Mouse (Mus musculus) hindbrain, postnatal 0 days (tissue): Measurements from ENCODE around the gene Rpl27a. TPM values are rescaled to one million over a fixed set of nuclear protein-coding genes. Genes with fewer than 3 reads are reported as not detected.

ENCODE experiments used
- ATAC-seq: fragments of 200-750 bp; cut with Nextera tagmentation; 2 replicates; pipeline ENCODE4 v1.8.0; 2017; ENCODE audit warnings: mild to moderate bottlenecking, moderate TSS enrichment, moderate library complexity
- DNase-seq: peaks from one replicate; pipeline ENCODE4 v3.0.0-alpha.2; 2015; ENCODE audit warnings: low spot score
- H3K27ac ChIP-seq: fragments of 300-500 bp; sonication (generic); 2 replicates; pipeline ENCODE4 v1.5.1; 2014; ENCODE audit warnings: mild to moderate bottlenecking
- H3K27me3 ChIP-seq: fragments of 300-500 bp; sonication (generic); 2 replicates; pipeline ENCODE4 v1.6.1; 2014; ENCODE audit warnings: low read length, mixed read lengths; ENCODE audit not compliant: insufficient read depth
- H3K36me3 ChIP-seq: fragments of 300-500 bp; sonication (generic); 2 replicates; pipeline ENCODE4 v1.6.1; 2014; ENCODE audit warnings: low read length, mixed read lengths; ENCODE audit not compliant: insufficient read depth
- H3K4me1 ChIP-seq: fragments of 300-500 bp; sonication (generic); 2 replicates; pipeline ENCODE4 v1.6.1; 2014; ENCODE audit warnings: antibody characterized with exemption, low read length, mixed read lengths; ENCODE audit not compliant: insufficient read depth
- H3K4me2 ChIP-seq: fragments of 300-500 bp; sonication (generic); 2 replicates; pipeline ENCODE4 v1.6.1; 2014; ENCODE audit warnings: low read depth, mild to moderate bottlenecking, low read length, moderate library complexity, mixed read lengths
- H3K4me3 ChIP-seq: fragments of 300-500 bp; sonication (generic); 2 replicates; pipeline ENCODE4 v1.5.1; 2014; ENCODE audit warnings: low read length
- H3K9ac ChIP-seq: fragments of 300-500 bp; sonication (generic); replicated peaks from 2 replicates; pipeline ENCODE4 v1.6.1; 2014; ENCODE audit warnings: mild to moderate bottlenecking, low read length, moderate library complexity, mixed read lengths
- H3K9me3 ChIP-seq: fragments of 300-500 bp; sonication (generic); 2 replicates; pipeline ENCODE4 v1.6.1; 2016; ENCODE audit warnings: low read length, mixed read lengths
- CTCF ChIP-seq: IDR thresholded peaks from 2 replicates; pipeline ENCODE4 v1.5.1; 2016; ENCODE audit warnings: antibody characterized with exemption, control low read depth, low read depth
- WGBS: fragments of 180-500 bp; shearing (Covaris S2); extraction: QIAGEN DNeasy Blood & Tissue Kit; methylation state at CpG from one replicate; pipeline ENCODE4 v1.1.7; 2014; 5-methylcytosine and 5-hydroxymethylcytosine counted together
- polyA plus RNA-seq: library from polyadenylated mRNA; unstranded; fragments of >200 nt; fragmentation: Nextera tagmentation; extraction: Ambion mirVana; gene quantifications from 2 replicates; pipeline ENCODE4 v1.2.1, GENCODE M21; 2015
- total RNA-seq: library from RNA; depleted of rRNA; stranded (reverse); fragments of >200 nt; gene quantifications from 2 replicates; pipeline ENCODE4 v1.2.3, GENCODE M21; 2014

The Rpl27a gene
- total and polyA plus RNA-seq, 2 experiments from 2014 or later: 100 to 337 TPM

DNA sequence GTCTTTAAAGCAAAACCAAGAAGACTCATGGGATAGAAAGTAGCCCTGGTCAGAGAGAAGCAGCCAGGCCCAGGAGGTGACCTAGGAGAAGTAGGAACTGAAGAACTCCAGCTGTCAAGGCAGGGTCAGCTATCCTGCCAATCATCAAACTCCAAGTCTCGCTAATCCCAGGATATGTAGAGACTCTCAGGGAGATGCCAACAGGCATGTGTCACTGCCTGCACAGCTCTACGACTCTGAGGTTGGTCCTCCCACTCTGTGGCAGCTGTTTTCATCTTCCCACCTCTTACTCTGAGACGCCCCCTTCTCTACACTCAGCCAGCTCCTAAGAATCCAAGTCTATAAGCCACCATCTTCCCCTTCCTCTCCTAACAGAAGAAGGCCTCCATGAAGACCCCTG, 13.7 kb downstream of the Rpl27a start:
- H3K9ac ChIP-seq: no peak overlapping the region
- no peaks in the 10 kb centered on the region for H3K27me3 ChIP-seq
- H3K9me3 ChIP-seq: no peaks in the 10 kb centered on the region
- H3K4me2 ChIP-seq: no peak overlapping the region
- no peaks in the 10 kb centered on the region for H3K36me3 ChIP-seq
- no peak for ATAC-seq
- DNase-seq: no peak
- no peak overlapping the region for H3K27ac ChIP-seq
- TF ChIP-seq CTCF: no peak
- no peaks in the 10 kb centered on the region for H3K4me1 ChIP-seq
- no peak overlapping the region for H3K4me3 ChIP-seq
- WGBS: 71% methylated on average over 3 of the region's 3 CpGs

- H3K4me3 ChIP-seq: no peak overlapping the region
- H3K9ac ChIP-seq: no peak overlapping the region
- DNase-seq (no peak), ATAC-seq (no peak)
- no peaks in the 10 kb centered on the region for H3K36me3 ChIP-seq
- H3K9me3 ChIP-seq: no peaks in the 10 kb centered on the region
- no peaks in the 10 kb centered on the region for H3K27me3 ChIP-seq
- no peak for TF ChIP-seq CTCF
- H3K27ac ChIP-seq: no peak overlapping the region
- H3K4me2 ChIP-seq: no peak overlapping the region
- 80% methylated on average over 4 of the region's 4 CpGs for WGBS
- H3K4me1 ChIP-seq: no peaks in the 10 kb centered on the region
Measured at GRCm38 (mm10) chr7:109533129-109533528, 14.2 kb downstream of the Rpl27a start.

DNA sequence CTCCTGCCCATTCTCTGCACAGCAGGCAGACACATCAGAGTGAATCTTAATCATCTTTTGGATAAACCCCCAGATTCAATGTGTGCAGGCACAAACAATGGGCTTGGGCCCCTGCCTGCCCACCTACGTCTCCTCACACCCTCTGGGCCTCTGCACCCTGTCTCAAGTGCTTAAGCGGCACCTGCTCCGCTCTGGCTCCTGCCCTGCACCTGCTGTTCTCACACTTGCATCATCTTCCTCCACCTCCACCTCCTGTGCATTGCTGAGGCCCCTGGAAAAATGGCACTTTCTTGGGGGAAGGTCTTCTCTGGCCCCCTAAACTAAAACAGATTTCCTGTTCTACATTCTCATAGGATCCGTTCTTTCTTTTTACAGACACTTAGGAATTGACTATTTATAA, 14.9 kb downstream of the Rpl27a start:
- H3K27me3 ChIP-seq: no peaks in the 10 kb centered on the region
- no peaks in the 10 kb centered on the region for H3K9me3 ChIP-seq
- no peak for ATAC-seq
- no peak overlapping the region for H3K4me2 ChIP-seq
- WGBS: 81% methylated on average over 4 of the region's 4 CpGs
- no peaks in the 10 kb centered on the region for H3K4me1 ChIP-seq
- no peak for TF ChIP-seq CTCF
- H3K36me3 ChIP-seq: peaks cover 1% of the 10 kb centered on the region; the same call in 1 of the 2 replicates
- H3K9ac ChIP-seq: no peak overlapping the region
- H3K4me3 ChIP-seq: no peak overlapping the region
- DNase-seq: no peak
- H3K27ac ChIP-seq: no peak overlapping the region

GRCm38 (mm10) chr7:109534921-109535320, 16.0 kb downstream of the Rpl27a start:
- H3K27me3 ChIP-seq: no peaks in the 10 kb centered on the region
- ATAC-seq (no peak), DNase-seq (no peak)
- H3K4me2 ChIP-seq: no peak overlapping the region
- H3K4me1 ChIP-seq: no peaks in the 10 kb centered on the region
- H3K36me3 ChIP-seq: peaks cover 8% of the 10 kb centered on the region; the same call in 1 of the 2 replicates
- H3K9ac ChIP-seq: no peak overlapping the region
- no peak overlapping the region for H3K27ac ChIP-seq
- no peak for TF ChIP-seq CTCF
- 100% methylated on average over 3 of the region's 3 CpGs for WGBS
- H3K4me3 ChIP-seq: no peak overlapping the region
- no peaks in the 10 kb centered on the region for H3K9me3 ChIP-seq

DNA sequence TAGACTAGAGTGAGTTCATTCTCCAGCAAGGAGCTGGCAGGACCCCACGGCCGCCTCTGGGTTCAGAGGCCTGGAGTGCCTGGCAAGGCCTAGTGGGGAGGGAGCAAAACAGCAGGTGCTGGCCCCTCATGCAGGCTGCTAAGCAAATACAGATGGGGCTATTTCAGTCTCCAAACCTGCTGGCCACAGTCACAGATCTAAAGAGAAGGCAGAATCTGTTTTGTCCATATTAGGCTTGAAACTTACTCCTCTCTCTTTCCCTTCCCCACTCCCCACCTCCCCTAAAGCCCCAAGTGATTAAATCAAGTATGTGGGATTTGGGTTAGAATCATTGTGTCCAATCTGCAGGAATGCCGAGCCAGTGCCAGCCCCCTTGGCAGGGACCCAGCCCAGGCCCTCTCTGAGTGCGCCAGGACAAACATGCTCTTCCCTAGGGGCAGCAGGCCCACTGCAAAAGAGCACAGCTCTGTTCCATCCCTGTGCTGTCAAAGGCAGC, 17.6 kb downstream of the Rpl27a start:
- no peak overlapping the region for H3K4me3 ChIP-seq
- H3K4me1 ChIP-seq: no peaks in the 10 kb centered on the region
- H3K9me3 ChIP-seq: no peaks in the 10 kb centered on the region
- 0 out of 2 replicates have a peak, but pooled peaks have one; percentile 0 for TF ChIP-seq CTCF
- no peak overlapping the region for H3K4me2 ChIP-seq
- H3K27ac ChIP-seq: peak overlapping the region; percentile 22
- peaks cover 8% of the 10 kb centered on the region; the same call in 1 of the 2 replicates for H3K36me3 ChIP-seq
- ATAC-seq (peak; percentile 83), DNase-seq (peak; percentile 76)
- no peak overlapping the region for H3K9ac ChIP-seq
- WGBS: 28% methylated on average over 4 of the region's 4 CpGs
- H3K27me3 ChIP-seq: no peaks in the 10 kb centered on the region

DNA sequence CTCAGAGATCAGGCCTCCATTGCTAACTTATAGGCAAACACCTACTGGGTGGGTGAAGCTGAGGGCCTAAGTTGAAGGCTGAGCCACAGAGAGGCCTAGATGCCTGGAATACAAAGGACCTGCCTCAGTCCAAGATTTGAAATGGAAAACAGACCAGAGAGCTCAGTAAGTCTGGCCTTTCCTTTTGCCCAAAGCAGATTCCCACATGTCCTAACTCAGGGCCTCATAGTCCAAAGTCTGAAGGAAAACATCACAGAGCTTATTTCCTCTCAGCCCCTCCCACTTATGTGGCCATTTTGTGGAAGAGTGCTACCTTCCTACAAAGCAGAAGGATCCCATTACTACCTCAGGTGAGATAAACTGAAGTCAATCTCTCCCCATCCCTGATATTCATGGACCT, 22.0 kb downstream of the Rpl27a start:
- Histone ChIP-seq H3K27ac (no peak overlapping the region), H3K9me3 (no peaks in the 10 kb centered on the region), H3K36me3 (peaks cover 8% of the 10 kb centered on the region; the same call in 1 of the 2 replicates), H3K4me1 (no peaks in the 10 kb centered on the region), H3K9ac (no peak overlapping the region), H3K4me3 (no peak overlapping the region), H3K27me3 (no peaks in the 10 kb centered on the region), H3K4me2 (no peak overlapping the region)
- ATAC-seq: no peak
- no peak for TF ChIP-seq CTCF
- DNase-seq: no peak

DNA sequence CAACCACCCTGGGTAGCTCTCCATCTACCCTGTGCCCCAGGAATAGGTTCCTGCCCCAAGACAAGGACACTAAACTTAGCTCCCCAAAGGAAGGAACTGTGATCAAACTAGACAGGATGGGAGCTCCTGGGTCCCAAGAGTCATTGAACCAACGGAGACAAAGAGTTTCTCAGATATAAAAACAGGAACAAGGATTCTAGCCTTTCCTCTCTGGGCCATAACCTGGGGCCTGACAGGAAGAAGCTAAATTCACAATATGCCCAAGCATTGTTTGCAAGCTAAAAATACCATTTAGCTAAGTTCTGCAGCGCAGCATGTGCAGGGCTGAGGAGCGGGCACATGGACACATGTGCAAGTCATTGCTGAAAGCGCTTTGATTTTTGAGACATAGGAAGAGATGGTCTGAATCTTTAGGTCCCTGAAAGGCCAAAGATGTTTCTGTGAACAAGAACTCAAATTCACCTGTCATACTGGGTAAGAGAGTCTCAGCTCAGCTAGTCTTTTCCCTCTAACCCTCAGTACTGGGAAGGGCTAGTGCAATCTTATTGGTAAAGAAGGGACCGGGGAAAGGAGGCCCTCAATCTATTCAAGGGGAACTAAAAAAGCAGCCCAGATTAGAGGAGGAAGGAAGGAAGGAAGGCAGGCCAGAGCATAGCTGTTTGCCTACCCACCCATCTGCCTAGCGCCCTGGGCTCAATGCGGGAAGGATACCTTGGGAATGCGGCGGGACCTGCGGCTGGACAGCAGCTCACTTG, 22.8 kb downstream of the Rpl27a start:
- Histone ChIP-seq H3K9me3 (no peaks in the 10 kb centered on the region), H3K36me3 (peaks cover 8% of the 10 kb centered on the region; the same call in 1 of the 2 replicates), H3K4me2 (no peak overlapping the region), H3K4me3 (no peak overlapping the region), H3K27ac (no peak overlapping the region), H3K4me1 (no peaks in the 10 kb centered on the region), H3K27me3 (no peaks in the 10 kb centered on the region), H3K9ac (no peak overlapping the region)
- no peak for TF ChIP-seq CTCF
- DNase-seq (no peak), ATAC-seq (no peak)
- 91% methylated on average over 10 of the region's 10 CpGs for WGBS
